Mouse (Mus musculus): ENCODE measurements around the gene Impg1.
"Not testable (repeated sequence)": the region's sequence is repeated elsewhere in the genome, so short reads cannot be mapped to it uniquely, and the experiment has no call there.

GRCm38 (mm10) chr9:80321051-80321887, 144.0 kb downstream of the Impg1 start:
- not testable (repeated sequence) for TF ChIP-seq CTCF (IDR thresholded peaks at IDR 0.05; ENCODE audit: control insufficient read depth, insufficient read depth, insufficient replicate concordance, low read depth, low read length); POLR2A (IDR thresholded peaks at IDR 0.05; ENCODE audit: control insufficient read depth, low read depth, low read length)
